Mouse (Mus musculus) liver, embryonic 11.5 days (tissue): ENCODE results near the gene Vmn1r35. TPM values are rescaled to one million over a fixed set of nuclear protein-coding genes. Genes with fewer than 3 reads are reported as not detected.
"Not testable (repeated sequence)": the region's sequence is repeated elsewhere in the genome, so short reads cannot be mapped to it uniquely, and the experiment has no call there.

Experiments used
- ATAC-seq: fragments of 200-750 bp; cut with Nextera tagmentation; replicated peaks from 2 replicates; pipeline ENCODE4 v1.8.0; 2017; ENCODE audit warnings: moderate number of reproducible peaks, mild to moderate bottlenecking, moderate TSS enrichment, moderate library complexity; ENCODE audit not compliant: low FRiP score
- DNase-seq: peaks from one replicate; pipeline ENCODE4 v3.0.0-alpha.2; 2017; ENCODE audit warnings: low spot score
- H3K27ac ChIP-seq: fragments of 300-500 bp; sonication (generic); 2 replicates; pipeline ENCODE4 v1.5.1; 2014; ENCODE audit warnings: mild to moderate bottlenecking, low read depth, low read length, control low read depth
- H3K27me3 ChIP-seq: fragments of 300-500 bp; sonication (generic); replicated peaks from 2 replicates; pipeline ENCODE4 v1.6.1; 2014; ENCODE audit warnings: low read length, mixed read lengths; ENCODE audit not compliant: control insufficient read depth, insufficient read depth
- H3K36me3 ChIP-seq: fragments of 300-500 bp; sonication (generic); 2 replicates; pipeline ENCODE4 v1.6.1; 2014; ENCODE audit warnings: mild to moderate bottlenecking, low read length, moderate library complexity, mixed read lengths; ENCODE audit not compliant: control insufficient read depth, insufficient read depth
- H3K4me1 ChIP-seq: fragments of 300-500 bp; sonication (generic); replicated peaks from 2 replicates; pipeline ENCODE4 v1.6.1; 2014; ENCODE audit warnings: low read length, mixed read lengths; ENCODE audit not compliant: control insufficient read depth, insufficient read depth
- H3K4me2 ChIP-seq: fragments of 300-500 bp; sonication (generic); 2 replicates; pipeline ENCODE4 v1.6.1; 2014; ENCODE audit warnings: mild to moderate bottlenecking, control low read depth, moderate library complexity
- H3K4me3 ChIP-seq: fragments of 300-500 bp; sonication (generic); 2 replicates; pipeline ENCODE4 v1.5.1; 2014; ENCODE audit warnings: low read depth, low read length, control low read depth
- H3K9ac ChIP-seq: fragments of 300-500 bp; sonication (generic); 2 replicates; pipeline ENCODE4 v1.6.1; 2014; ENCODE audit warnings: low read depth, low read length, control low read depth
- H3K9me3 ChIP-seq: fragments of 300-500 bp; sonication (generic); 2 replicates; pipeline ENCODE4 v1.6.1; 2016; ENCODE audit warnings: low read length, inconsistent platforms, mixed read lengths; ENCODE audit not compliant: control insufficient read depth
- WGBS: fragments of 180-500 bp; shearing (Covaris S2); extraction: QIAGEN DNeasy Blood & Tissue Kit; methylation state at CpG from one replicate; pipeline ENCODE4 v1.1.7; 2014; 5-methylcytosine and 5-hydroxymethylcytosine counted together
- polyA plus RNA-seq: library from polyadenylated mRNA; unstranded; fragments of >200 nt; fragmentation: Nextera tagmentation; extraction: Ambion mirVana; gene quantifications from 2 replicates; pipeline ENCODE4 v1.2.1, GENCODE M21; 2014

Vmn1r35 gene
- polyA plus RNA-seq: not detected in 2 replicates

GRCm38 (mm10) chr6:66685806-66686205 lies at the start of gene Vmn1r35:
Vmn1r35 (minus strand) TSS chr6:66685906.
- Histone ChIP-seq H3K4me3 (no peak within 1 kb of the TSS), H3K27me3 (no peaks in the 10 kb centered on the region), H3K27ac (no peak within 1 kb of the TSS), H3K4me2 (no peak within 1 kb of the TSS), H3K36me3 (no peaks in the 10 kb centered on the region), H3K9me3 (no peaks in the 10 kb centered on the region), H3K9ac (no peak within 1 kb of the TSS), H3K4me1 (no peaks in the 10 kb centered on the region)
- DNase-seq: no peak
- no peak for ATAC-seq
- WGBS: 74% methylated on average over 3 of the region's 3 CpGs

- H3K27ac ChIP-seq, H3K4me2 ChIP-seq, H3K9me3 ChIP-seq, H3K36me3 ChIP-seq, H3K4me3 ChIP-seq, DNase-seq, H3K9ac ChIP-seq, H3K4me1 ChIP-seq, ATAC-seq, H3K27me3 ChIP-seq: not testable (repeated sequence)
These were observed 43.4 kb upstream of the Vmn1r35 start, which contains the start of gene Vmn1r37 for GRCm38 (mm10) chr6:66729082-66729481. Vmn1r37 (plus strand) TSS chr6:66729382.

GRCm38 (mm10) chr6:66719068-66719467 lies 33.4 kb upstream of the Vmn1r35 start, which contains the start of gene Vmn1r36:
Vmn1r36 (minus strand) TSS chr6:66719168.
- DNase-seq, H3K9ac ChIP-seq, H3K4me3 ChIP-seq, H3K9me3 ChIP-seq, ATAC-seq, H3K27me3 ChIP-seq, H3K4me1 ChIP-seq, H3K4me2 ChIP-seq, H3K27ac ChIP-seq, H3K36me3 ChIP-seq: not testable (repeated sequence)
- WGBS: 47% methylated on average over 2 of the region's 2 CpGs

- 41% methylated on average over 3 of the region's 3 CpGs for WGBS
- H3K4me1 ChIP-seq: no peaks in the 10 kb centered on the region
- no peaks in the 10 kb centered on the region for H3K27me3 ChIP-seq
- H3K9ac ChIP-seq: no peak overlapping the region
- H3K36me3 ChIP-seq: no peaks in the 10 kb centered on the region
- no peak for DNase-seq
- no peak overlapping the region for H3K4me3 ChIP-seq
- no peaks in the 10 kb centered on the region for H3K9me3 ChIP-seq
- no peak overlapping the region for H3K27ac ChIP-seq
- peak; percentile 68 for ATAC-seq
- no peak overlapping the region for H3K4me2 ChIP-seq
These were observed 28.1 kb upstream of the Vmn1r35 start for GRCm38 (mm10) chr6:66713854-66714253.

GRCm38 (mm10) chr6:66708901-66709300 lies 23.2 kb upstream of the Vmn1r35 start:
- no peaks in the 10 kb centered on the region for H3K27me3 ChIP-seq
- H3K36me3 ChIP-seq: no peaks in the 10 kb centered on the region
- no peaks in the 10 kb centered on the region for H3K4me1 ChIP-seq
- no peak overlapping the region for H3K4me2 ChIP-seq
- ATAC-seq (no peak), DNase-seq (no peak)
- H3K9me3 ChIP-seq: no peaks in the 10 kb centered on the region
- H3K9ac ChIP-seq: no peak overlapping the region
- H3K4me3 ChIP-seq: no peak overlapping the region
- no peak overlapping the region for H3K27ac ChIP-seq

GRCm38 (mm10) chr6:66643779-66644178 lies 41.9 kb downstream of the Vmn1r35 start, which contains the start of gene Vmn1r34:
Vmn1r34 (minus strand) TSS chr6:66643879.
- Histone ChIP-seq H3K4me1 (no peaks in the 10 kb centered on the region), H3K27me3 (no peaks in the 10 kb centered on the region), H3K4me3 (no peak within 1 kb of the TSS), H3K27ac (no peak within 1 kb of the TSS), H3K4me2 (no peak within 1 kb of the TSS), H3K36me3 (no peaks in the 10 kb centered on the region), H3K9me3 (no peaks in the 10 kb centered on the region), H3K9ac (no peak within 1 kb of the TSS)
- no peak for ATAC-seq
- 94% methylated on average over 1 of the region's 1 CpGs for WGBS
- no peak for DNase-seq

Other genes starting within 250 kb of the Vmn1r35 start
- 131 and 137 TPM in 2 replicates for gene Mad2l1, start 150.5 kb downstream of the Vmn1r35 start, polyA plus RNA-seq
- gene Vmn1r32, start 125.8 kb downstream of the Vmn1r35 start, polyA plus RNA-seq: 0.09 TPM in 1 of 2 replicates, not detected in the other
- gene Vmn1r33, start 67.6 kb downstream of the Vmn1r35 start, polyA plus RNA-seq: not detected in 2 replicates
- not detected in 2 replicates for gene Vmn1r34, start 42.0 kb downstream of the Vmn1r35 start, polyA plus RNA-seq
- gene Vmn1r36, start 33.3 kb upstream of the Vmn1r35 start, polyA plus RNA-seq: not detected in 2 replicates
- gene Vmn1r37, start 43.5 kb upstream of the Vmn1r35 start, polyA plus RNA-seq: not detected in 2 replicates
- gene Vmn1r38, start 96.7 kb upstream of the Vmn1r35 start, polyA plus RNA-seq: not detected in 2 replicates
- not detected in 2 replicates for gene Vmn1r39, start 124.7 kb upstream of the Vmn1r35 start, polyA plus RNA-seq
- gene Gng12, start 210.5 kb upstream of the Vmn1r35 start, polyA plus RNA-seq: 51.5 and 59.6 TPM in 2 replicates